Mouse (Mus musculus): ENCODE results near the gene Upk3bl. TPM values are rescaled to one million over a fixed set of nuclear protein-coding genes. Genes with fewer than 3 reads are reported as not detected.
"Not testable (repeated sequence)": the region's sequence is repeated elsewhere in the genome, so short reads cannot be mapped to it uniquely, and the experiment has no call there.

Gene Upk3bl
- polyA plus RNA-seq, 1 experiment from 2014 or later: 1.2 TPM

GRCm38 (mm10) chr5:136102099-136102820, 48.0 kb downstream of the Upk3bl start:
- 4% methylated on average over 41 of the region's 41 CpGs for WGBS
- ATAC-seq (peak; percentile 92), DNase-seq (ENCODE audit: low spot score) (peak; percentile 87)
- Histone ChIP-seq H3K4me2 (replicated peaks; ENCODE audit: low read depth, low read length) (peak overlapping the region; percentile 49), H3K27ac (ENCODE audit: low read length) (no peak overlapping the region), H3K36me3 (ENCODE audit: insufficient read depth, low read length) (no peaks in the 10 kb centered on the region), H3K9ac (replicated peaks; ENCODE audit: low read depth) (no peak overlapping the region), H3K9me3 (ENCODE audit: low read length) (no peaks in the 10 kb centered on the region), H3K4me3 (ENCODE audit: low read depth, low read length) (no peak overlapping the region), H3K27me3 (replicated peaks; ENCODE audit: insufficient read depth, low read length) (no peaks in the 10 kb centered on the region), H3K4me1 (ENCODE audit: insufficient read depth, low read depth, low read length) (no peaks in the 10 kb centered on the region)
- no peak for TF ChIP-seq EP300 (IDR thresholded peaks at IDR 0.05)
- peak; percentile 95 for TF ChIP-seq CTCF (IDR thresholded peaks at IDR 0.05)

DNA sequence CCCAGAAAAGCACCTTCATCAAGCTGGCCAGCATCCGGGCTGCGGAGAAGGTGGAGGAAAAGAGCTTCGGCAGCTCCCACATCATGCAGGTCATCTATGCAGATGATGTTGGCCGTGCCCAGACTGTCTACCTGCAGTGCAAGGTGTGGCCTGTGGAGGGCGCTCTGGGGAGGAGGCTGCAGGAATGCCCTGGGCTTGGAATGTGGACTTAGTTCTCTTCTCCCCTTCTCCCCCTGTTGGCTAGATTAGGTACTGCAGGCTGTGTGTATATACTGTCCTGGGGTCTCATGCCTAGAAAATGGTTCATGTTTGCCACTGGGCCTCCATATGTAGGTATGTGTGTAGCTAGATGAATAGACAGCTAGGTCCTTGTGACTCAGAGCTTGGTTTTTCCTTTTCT, 50.2 kb downstream of the Upk3bl start:
- no peak for DNase-seq (ENCODE audit: low spot score)

DNA sequence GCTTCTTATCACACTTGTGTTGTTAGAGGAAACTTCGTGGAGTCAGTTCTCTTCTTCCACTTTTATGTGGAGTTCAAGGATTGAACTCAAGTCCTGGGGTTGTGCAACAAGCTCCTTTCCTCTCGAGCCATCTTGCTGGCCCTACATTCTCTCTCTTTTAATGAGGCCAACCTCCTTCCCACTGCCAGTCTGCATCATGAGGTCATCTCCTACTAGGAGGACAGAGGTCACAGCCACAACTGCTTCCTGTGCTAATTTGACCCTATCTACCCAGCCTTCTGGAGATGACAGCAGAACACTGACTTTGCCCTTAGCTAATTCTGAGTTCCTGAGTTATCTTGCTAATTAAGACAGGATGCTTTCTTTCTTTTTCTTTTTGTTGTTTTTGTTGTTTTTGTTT, 54.2 kb downstream of the Upk3bl start:
- no peak for ATAC-seq
- Histone ChIP-seq H3K4me2 (replicated peaks; ENCODE audit: low read depth, low read length) (no peak overlapping the region), H3K9me3 (ENCODE audit: low read length) (no peaks in the 10 kb centered on the region), H3K4me3 (ENCODE audit: low read depth, low read length) (no peak overlapping the region), H3K9ac (replicated peaks; ENCODE audit: low read depth) (no peak overlapping the region), H3K27ac (ENCODE audit: low read length) (no peak overlapping the region), H3K36me3 (ENCODE audit: insufficient read depth, low read length) (no peaks in the 10 kb centered on the region), H3K27me3 (replicated peaks; ENCODE audit: insufficient read depth, low read length) (no peaks in the 10 kb centered on the region), H3K4me1 (ENCODE audit: insufficient read depth, low read depth, low read length) (no peaks in the 10 kb centered on the region)
- 37% methylated on average over 2 of the region's 2 CpGs for WGBS
- no peak for DNase-seq (ENCODE audit: low spot score)
- TF ChIP-seq EP300 (IDR thresholded peaks at IDR 0.05): no peak
- TF ChIP-seq CTCF (IDR thresholded peaks at IDR 0.05): no peak

More for the DNA sequence above, 50.2 kb downstream of the Upk3bl start:
- H3K27ac ChIP-seq (ENCODE audit: low read length): no peak overlapping the region
- H3K36me3 ChIP-seq (ENCODE audit: insufficient read depth, low read length): no peaks in the 10 kb centered on the region
- H3K27me3 ChIP-seq (replicated peaks; ENCODE audit: insufficient read depth, low read length): no peaks in the 10 kb centered on the region
- H3K9me3 ChIP-seq (ENCODE audit: low read length): no peaks in the 10 kb centered on the region
- H3K9ac ChIP-seq (replicated peaks; ENCODE audit: low read depth): no peak overlapping the region
- no peak for TF ChIP-seq EP300 (IDR thresholded peaks at IDR 0.05)
- TF ChIP-seq CTCF (IDR thresholded peaks at IDR 0.05): peak; percentile 68
- ATAC-seq: no peak
- H3K4me3 ChIP-seq (ENCODE audit: low read depth, low read length): no peak overlapping the region
- no peaks in the 10 kb centered on the region for H3K4me1 ChIP-seq (ENCODE audit: insufficient read depth, low read depth, low read length)
- H3K4me2 ChIP-seq (replicated peaks; ENCODE audit: low read depth, low read length): no peak overlapping the region
- WGBS: 91% methylated on average over 5 of the region's 5 CpGs

DNA sequence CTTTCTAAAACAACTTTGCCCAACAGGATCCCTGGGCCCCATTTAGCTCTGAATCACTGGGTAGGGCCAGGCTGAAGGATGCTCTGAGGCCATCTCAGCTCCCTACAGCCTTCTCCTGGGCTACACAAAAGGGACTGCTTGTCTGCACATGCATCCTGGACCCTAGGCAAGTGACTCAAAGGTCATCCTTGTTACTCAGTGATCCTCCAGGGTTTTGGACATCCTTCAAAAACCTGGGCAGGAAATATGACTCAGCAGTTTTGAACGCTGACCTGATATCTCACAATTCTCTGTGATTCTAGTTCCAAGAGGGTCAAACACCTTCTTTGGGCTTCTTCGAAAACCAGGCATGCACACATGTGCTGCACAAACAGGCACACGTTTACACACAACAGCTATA, 54.8 kb downstream of the Upk3bl start:
- no peak overlapping the region for H3K27ac ChIP-seq (ENCODE audit: low read length)
- H3K4me2 ChIP-seq (replicated peaks; ENCODE audit: low read depth, low read length): no peak overlapping the region
- ATAC-seq (no peak), DNase-seq (ENCODE audit: low spot score) (no peak)
- H3K9ac ChIP-seq (replicated peaks; ENCODE audit: low read depth): no peak overlapping the region
- H3K4me3 ChIP-seq (ENCODE audit: low read depth, low read length): no peak overlapping the region
- no peaks in the 10 kb centered on the region for H3K36me3 ChIP-seq (ENCODE audit: insufficient read depth, low read length)
- TF ChIP-seq CTCF (IDR thresholded peaks at IDR 0.05): no peak
- TF ChIP-seq EP300 (IDR thresholded peaks at IDR 0.05): no peak
- H3K27me3 ChIP-seq (replicated peaks; ENCODE audit: insufficient read depth, low read length): no peaks in the 10 kb centered on the region
- no peaks in the 10 kb centered on the region for H3K4me1 ChIP-seq (ENCODE audit: insufficient read depth, low read depth, low read length)
- WGBS: 57% methylated on average over 3 of the region's 3 CpGs
- no peaks in the 10 kb centered on the region for H3K9me3 ChIP-seq (ENCODE audit: low read length)

GRCm38 (mm10) chr5:136113546-136113945, 59.3 kb downstream of the Upk3bl start:
- WGBS: 46% methylated on average over 4 of the region's 4 CpGs
- not testable (repeated sequence) for H3K4me1 ChIP-seq (ENCODE audit: insufficient read depth, low read depth, low read length)

More at GRCm38 (mm10) chr5:136113546-136113945, 59.3 kb downstream of the Upk3bl start:
- H3K36me3 ChIP-seq (ENCODE audit: insufficient read depth, low read length); H3K9me3 ChIP-seq (ENCODE audit: low read length); ATAC-seq; DNase-seq (ENCODE audit: low spot score); H3K9ac ChIP-seq (replicated peaks; ENCODE audit: low read depth); H3K4me3 ChIP-seq (ENCODE audit: low read depth, low read length); H3K27ac ChIP-seq (ENCODE audit: low read length); H3K4me2 ChIP-seq (replicated peaks; ENCODE audit: low read depth, low read length); H3K27me3 ChIP-seq (replicated peaks; ENCODE audit: insufficient read depth, low read length): not testable (repeated sequence)

Small RNA genes lying within 50 kb of the gene (microRNA-seq; reads per million reads assigned to microRNA genes)
- gene Mir7035: not detected

Other genes starting within 250 kb of the Upk3bl start
- 0.05 TPM in 1 of 2 replicates, not detected in the other for gene Srrm3, start 247.6 kb upstream of the Upk3bl start, polyA plus RNA-seq (2015; fragmentation: Nextera tagmentation; extraction: Ambion mirVana)
- gene Hspb1, start 166.6 kb upstream of the Upk3bl start, polyA plus RNA-seq (2015; fragmentation: Nextera tagmentation; extraction: Ambion mirVana): 198 and 248 TPM in 2 replicates
- 75.5 and 87.5 TPM in 2 replicates for gene Ywhag, start 119.9 kb upstream of the Upk3bl start, polyA plus RNA-seq (2015; fragmentation: Nextera tagmentation; extraction: Ambion mirVana)
- 1.8 and 2.5 TPM in 2 replicates for gene Ssc4d, start 80.0 kb upstream of the Upk3bl start, polyA plus RNA-seq (2015; fragmentation: Nextera tagmentation; extraction: Ambion mirVana)
- gene Zp3, start 74.4 kb upstream of the Upk3bl start, polyA plus RNA-seq (2015; fragmentation: Nextera tagmentation; extraction: Ambion mirVana): 0.24 and 0.35 TPM in 2 replicates
- 18.9 and 21.6 TPM in 2 replicates for gene Dtx2, start 59.7 kb upstream of the Upk3bl start, polyA plus RNA-seq (2015; fragmentation: Nextera tagmentation; extraction: Ambion mirVana)
- gene Upk3b, start 16.0 kb upstream of the Upk3bl start, polyA plus RNA-seq (2015; fragmentation: Nextera tagmentation; extraction: Ambion mirVana): 35.7 and 38.8 TPM in 2 replicates
- gene Rasa4, start 29.4 kb downstream of the Upk3bl start, polyA plus RNA-seq (2015; fragmentation: Nextera tagmentation; extraction: Ambion mirVana): 2.0 and 2.8 TPM in 2 replicates
- 175 and 184 TPM in 2 replicates for gene Polr2j, start 62.1 kb downstream of the Upk3bl start, polyA plus RNA-seq (2015; fragmentation: Nextera tagmentation; extraction: Ambion mirVana)
- gene Lrwd1, start 81.6 kb downstream of the Upk3bl start, polyA plus RNA-seq (2015; fragmentation: Nextera tagmentation; extraction: Ambion mirVana): 18.5 and 20.8 TPM in 2 replicates
- 13.5 and 13.9 TPM in 2 replicates for gene Alkbh4, start 81.7 kb downstream of the Upk3bl start, polyA plus RNA-seq (2015; fragmentation: Nextera tagmentation; extraction: Ambion mirVana)
- 11.2 and 14.0 TPM in 2 replicates for gene Orai2, start 116.2 kb downstream of the Upk3bl start, polyA plus RNA-seq (2015; fragmentation: Nextera tagmentation; extraction: Ambion mirVana)
- gene Prkrip1, start 144.5 kb downstream of the Upk3bl start, polyA plus RNA-seq (2015; fragmentation: Nextera tagmentation; extraction: Ambion mirVana): 32.9 and 37.7 TPM in 2 replicates
- 1.5 and 1.8 TPM in 2 replicates for gene Sh2b2, start 192.1 kb downstream of the Upk3bl start, polyA plus RNA-seq (2015; fragmentation: Nextera tagmentation; extraction: Ambion mirVana)

All from lung, postnatal 0 days (tissue).